Mouse (Mus musculus) megakaryocyte, adult 5-6 weeks (primary cell): ENCODE data around the gene Tex33. TPM values are rescaled to one million over a fixed set of nuclear protein-coding genes. Genes with fewer than 3 reads are reported as not detected.

Experiments used
- ATAC-seq: 2 replicates; pipeline ENCODE4 v1.8.0; 2016; ENCODE audit warnings: mild to moderate bottlenecking, inconsistent platforms; ENCODE audit not compliant: poor library complexity, severe bottlenecking
- total RNA-seq, 2 experiments: library from RNA; stranded (forward) in 1 of 2; stranded (reverse) in 1 of 2; fragments of 153-499, 151-499 nt in 1 of 2; fragments of 221-1000, 200-1000 nt in 1 of 2; gene quantifications; 2 replicates each; pipeline versions ENCODE4 v1.2.3 to v1.2.4; 2015 to 2017

Gene Tex33
- total RNA-seq (2015) (not detected in 2 replicates), total RNA-seq (2017) (not detected in 2 replicates)

DNA sequence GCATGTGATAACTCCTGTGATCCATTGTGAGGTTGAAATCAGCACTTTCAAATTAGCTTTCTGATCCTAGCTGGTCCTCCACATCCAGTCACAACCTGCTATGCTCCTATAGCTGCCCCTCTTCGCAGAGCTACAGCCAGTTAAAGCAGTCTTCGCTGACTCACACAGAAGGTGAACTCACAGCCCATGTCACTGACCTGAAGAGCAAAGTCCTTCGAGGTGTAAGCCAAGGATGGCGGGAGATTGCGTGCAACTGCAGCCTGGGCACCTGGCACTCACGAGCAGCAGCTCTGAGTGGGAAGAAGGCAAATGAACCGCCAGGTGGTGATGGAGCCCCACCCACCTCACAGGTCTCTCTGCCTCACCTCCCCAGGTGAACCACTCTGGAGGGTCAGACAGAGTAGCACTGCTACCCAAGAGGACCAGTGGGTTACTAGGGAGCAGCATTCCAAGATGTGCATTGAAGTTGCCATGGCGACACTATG is at the start of gene Tex33:
TSS of gene Tex33 (minus strand) at position 435 of the 485 bp plus-strand sequence.
- ATAC-seq = no peak

- no peak for ATAC-seq
These were observed 48.1 kb upstream of the Tex33 start for GRCm38 (mm10) chr15:78443857-78444256.

GRCm38 (mm10) chr15:78442231-78442630 is 46.5 kb upstream of the Tex33 start:
- ATAC-seq = no peak

DNA sequence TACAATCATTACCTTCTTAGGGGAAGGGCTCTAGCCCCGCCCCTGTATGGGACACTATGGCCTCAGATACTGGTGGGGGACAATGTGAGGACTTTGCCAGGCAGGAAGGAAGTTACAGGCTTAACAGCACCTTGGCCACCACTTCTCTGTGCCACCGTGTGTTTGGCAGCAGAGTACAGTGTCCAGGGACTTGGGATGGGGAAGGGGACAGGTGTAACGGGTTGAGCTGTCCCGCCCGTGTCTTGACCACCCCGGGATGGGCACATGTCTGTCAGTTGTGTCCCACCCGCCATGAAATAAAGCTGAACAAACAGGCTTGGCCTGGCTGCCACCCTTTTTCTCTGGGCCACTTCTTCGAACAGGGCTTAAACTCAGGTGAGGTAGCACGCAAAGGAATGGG is 43.3 kb upstream of the Tex33 start:
- no peak for ATAC-seq

DNA sequence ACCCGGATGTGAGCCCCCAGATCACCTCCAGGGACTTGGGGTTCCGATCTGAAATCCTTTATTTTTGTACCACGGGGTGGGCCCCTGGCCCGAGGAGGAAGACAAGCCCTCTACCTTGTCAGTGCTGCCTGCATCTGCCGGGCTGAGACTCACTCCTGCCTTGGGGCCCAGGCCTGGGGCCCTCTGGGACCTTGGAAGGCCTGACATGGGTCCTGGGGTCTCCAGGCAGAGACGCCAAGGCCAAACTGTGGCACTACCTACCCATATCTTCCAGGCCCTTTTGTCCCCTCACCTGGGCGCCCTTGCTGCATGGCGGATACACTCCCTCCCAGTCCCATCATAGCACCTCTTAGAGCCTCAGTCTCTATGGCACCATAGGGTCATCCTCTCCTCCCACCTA is 42.8 kb upstream of the Tex33 start:
- ATAC-seq = no peak

DNA sequence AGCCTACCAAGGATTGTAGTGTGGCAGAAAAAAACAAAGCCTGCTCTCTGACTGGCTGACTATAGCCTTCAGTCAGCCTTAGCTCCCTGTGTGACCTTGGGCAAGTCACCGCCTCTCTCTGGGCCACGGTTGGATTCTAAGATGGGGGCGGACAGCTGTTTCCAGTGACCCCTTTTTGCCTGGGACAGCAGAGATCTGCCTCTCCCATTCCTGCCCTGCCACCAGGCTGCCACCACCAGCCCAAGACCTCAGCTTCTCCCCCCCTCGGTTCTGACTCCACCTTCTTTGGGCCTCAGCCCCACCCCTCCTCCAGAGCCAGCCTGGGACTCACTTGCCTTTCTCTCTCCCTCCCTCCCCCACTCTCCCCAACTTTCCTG is 42.3 kb upstream of the Tex33 start:
- ATAC-seq = no peak

- ATAC-seq = no peak
These were observed 41.7 kb upstream of the Tex33 start for GRCm38 (mm10) chr15:78437237-78438017.

- no peak for ATAC-seq
These were observed 40.9 kb upstream of the Tex33 start for GRCm38 (mm10) chr15:78436380-78437192.

- ATAC-seq = no peak
These were observed 40.0 kb upstream of the Tex33 start for GRCm38 (mm10) chr15:78435681-78436080.

GRCm38 (mm10) chr15:78434896-78435520 is 39.3 kb upstream of the Tex33 start:
- ATAC-seq = 0 out of 2 replicates have a peak, but pooled peaks have one; percentile 35

GRCm38 (mm10) chr15:78431541-78432121 is 35.9 kb upstream of the Tex33 start:
- ATAC-seq = no peak

DNA sequence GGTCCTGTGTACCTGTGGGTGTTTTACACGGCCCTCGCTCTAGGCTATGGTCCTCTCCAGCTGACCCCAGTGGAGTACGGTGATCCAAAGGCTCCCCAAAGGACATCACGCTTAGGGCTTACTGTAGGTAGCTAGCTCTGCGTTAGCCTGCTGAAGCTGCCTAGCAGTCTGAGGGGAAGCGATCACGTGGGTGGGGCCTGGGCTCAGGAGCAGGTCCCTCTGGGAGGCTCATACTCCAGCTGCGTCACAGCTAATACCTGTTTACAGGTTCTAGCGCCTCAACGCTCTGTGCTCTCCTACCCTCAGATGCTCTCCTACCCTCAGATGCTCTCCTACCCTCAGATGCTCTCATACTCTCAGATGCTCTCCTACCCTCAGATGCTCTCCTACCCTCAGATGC is 35.2 kb upstream of the Tex33 start:
- ATAC-seq = no peak

- no peak for ATAC-seq
These were observed 34.3 kb upstream of the Tex33 start for GRCm38 (mm10) chr15:78429871-78430622.

GRCm38 (mm10) chr15:78429139-78429459 is 33.4 kb upstream of the Tex33 start:
- peak; percentile 23; the same call in 1 of the 2 replicates for ATAC-seq

DNA sequence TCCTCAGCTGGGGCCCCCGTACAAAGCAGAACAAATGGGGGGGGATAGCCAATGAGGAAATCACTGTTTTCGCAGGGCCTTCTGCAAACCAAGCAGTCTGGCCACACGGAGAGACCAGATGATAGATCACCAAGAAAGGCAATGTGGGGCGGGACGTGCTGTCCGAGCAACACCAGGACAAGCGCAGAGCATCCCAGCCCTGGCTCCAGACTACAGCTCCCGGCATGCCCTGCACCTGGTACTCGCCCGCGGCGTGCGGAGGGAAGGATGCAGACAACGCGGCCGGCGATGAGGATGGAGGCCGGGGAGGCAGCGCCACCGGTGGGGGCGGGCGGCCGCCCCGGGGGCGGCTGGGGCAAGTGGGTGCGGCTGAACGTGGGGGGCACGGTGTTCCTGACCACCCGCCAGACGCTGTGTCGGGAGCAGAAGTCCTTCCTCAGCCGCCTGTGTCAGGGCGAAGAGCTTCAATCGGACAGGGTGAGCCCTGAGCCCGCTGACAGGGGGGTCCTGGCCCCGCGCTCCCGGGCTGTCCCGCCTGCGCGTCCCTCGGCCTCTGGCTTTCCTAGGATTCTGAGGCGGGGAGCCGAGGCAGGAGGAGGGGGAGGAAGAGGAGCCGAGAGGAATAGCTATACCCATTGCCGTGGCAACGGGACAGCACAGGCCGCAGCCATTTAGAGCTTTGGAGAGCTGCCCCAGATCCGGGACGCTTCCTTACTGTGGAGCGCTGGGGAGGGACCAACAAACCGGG is 32.9 kb upstream of the Tex33 start, which contains the start of gene Kctd17:
TSS of gene Kctd17 (plus strand) at position 174 of the 748 bp plus-strand sequence.
- peak; percentile 77 for ATAC-seq

GRCm38 (mm10) chr15:78425230-78425629 is 29.5 kb upstream of the Tex33 start:
- no peak for ATAC-seq

GRCm38 (mm10) chr15:78424507-78424906 is 28.8 kb upstream of the Tex33 start:
- ATAC-seq = no peak

- ATAC-seq = peak; percentile 78
These were observed 26.6 kb upstream of the Tex33 start for GRCm38 (mm10) chr15:78422046-78422956.
